Mouse (Mus musculus): ENCODE measurements around the gene Tkt. TPM values are rescaled to one million over a fixed set of nuclear protein-coding genes. Genes with fewer than 3 reads are reported as not detected.
"Not testable (repeated sequence)": the region's sequence is repeated elsewhere in the genome, so short reads cannot be mapped to it uniquely, and the experiment has no call there.

Gene Tkt
- total RNA-seq (2021) = 10 to 100 TPM; 32.9 to 50.2 TPM

DNA sequence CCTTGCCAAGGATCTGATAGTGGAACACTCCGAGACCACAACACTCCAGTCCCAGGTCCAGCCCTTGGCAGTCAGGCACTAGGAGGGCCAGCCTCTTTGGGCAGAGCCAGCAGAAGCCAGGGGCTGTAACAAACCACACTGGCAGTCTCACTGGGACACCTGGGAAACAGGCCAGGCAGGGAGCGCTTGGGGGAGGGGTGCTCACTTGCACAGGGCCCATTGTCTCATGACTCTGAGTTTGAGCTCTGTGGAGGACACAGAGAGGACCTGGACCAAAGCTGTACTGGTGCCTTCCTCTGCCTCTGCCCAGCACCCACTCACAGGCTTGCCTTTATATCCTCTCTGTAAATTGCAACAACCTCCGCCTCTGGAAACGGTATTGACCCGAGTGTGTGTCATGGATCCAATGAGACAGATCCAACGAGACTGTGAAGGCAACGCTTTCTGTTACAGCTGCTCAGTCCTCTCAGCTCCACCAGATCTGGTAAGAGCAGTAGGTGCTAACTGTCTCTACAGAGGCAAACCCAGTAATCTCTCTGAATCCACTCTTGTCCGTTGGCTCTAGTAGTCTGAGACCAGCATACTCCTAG lies at the start of gene Tkt:
Gene Tkt, plus strand, starts transcription at position 229 of the 590 bp plus-strand sequence.
- intact Hi-C loops (cut with DNase I) = no loop called here
- peak; percentile 73 to 79 for DNase-seq

DNA sequence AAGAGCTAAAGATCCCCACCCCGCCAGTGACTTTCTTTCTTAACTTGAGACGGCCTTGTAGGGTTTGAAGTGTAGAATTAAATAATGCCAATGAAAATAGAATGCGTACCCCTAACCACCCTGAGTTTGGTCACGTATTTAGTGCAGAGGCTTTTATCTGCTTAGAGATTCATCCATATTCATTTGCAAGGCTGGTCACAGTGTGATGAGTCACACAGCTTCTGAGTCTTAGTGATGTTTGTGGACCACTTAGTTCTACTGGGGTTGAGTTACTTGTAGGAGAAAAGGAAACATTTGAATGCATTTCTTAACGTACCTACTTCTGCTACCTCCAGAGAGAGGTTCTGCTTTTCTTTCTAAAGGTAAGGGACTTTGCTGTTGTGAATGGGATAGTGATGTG lies 43.2 kb upstream of the Tkt start:
- intact Hi-C loops (cut with DNase I) = no loop called here
- DNase-seq = no peak

DNA sequence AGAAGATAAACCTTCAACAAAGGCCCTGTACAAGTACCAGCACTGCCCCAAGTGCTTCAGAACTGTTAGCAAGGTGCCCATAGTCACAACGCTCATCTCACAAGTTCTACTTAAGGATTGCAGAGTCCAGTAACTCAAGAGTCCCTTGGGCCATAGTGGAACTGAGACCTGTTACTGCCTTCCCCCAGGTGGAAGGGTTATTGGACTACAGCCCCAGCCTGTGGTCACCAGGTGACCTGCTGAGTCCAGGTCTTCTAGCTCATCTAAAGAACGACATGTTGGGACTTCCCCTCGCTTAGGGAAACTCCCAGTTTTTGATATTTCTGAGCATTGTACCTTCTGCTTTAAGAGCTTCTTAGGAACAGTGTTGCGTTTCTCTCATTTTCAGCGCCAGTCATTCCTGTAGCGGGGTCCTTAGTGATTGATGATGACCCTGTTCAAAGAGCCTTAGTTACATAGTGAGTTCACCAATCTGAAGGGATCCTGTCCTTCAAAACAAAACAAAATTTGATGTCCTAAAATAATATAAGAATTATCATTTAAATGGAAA lies 37.9 kb upstream of the Tkt start:
- intact Hi-C loops (cut with DNase I) = no loop called here

DNA sequence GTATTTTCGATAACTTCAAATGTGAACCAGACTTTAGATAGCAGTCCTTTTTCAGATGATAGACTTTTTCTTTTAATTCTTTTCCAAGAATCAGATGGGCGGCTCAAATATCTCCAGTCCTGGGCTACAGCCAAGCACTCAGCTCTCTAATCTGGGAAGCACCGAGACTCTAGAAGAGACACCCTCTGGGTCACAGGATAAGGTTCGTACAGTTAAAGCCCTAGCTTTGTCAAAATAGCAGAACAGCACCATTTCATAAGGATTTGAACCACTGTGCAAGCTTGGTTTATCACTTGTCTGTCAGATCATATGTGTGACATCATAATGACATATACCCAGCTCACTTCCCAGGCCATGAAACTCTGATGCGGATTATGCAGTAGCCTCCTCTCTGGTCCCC lies 35.3 kb upstream of the Tkt start:
- intact Hi-C loops (cut with DNase I) = no loop called here
- no peak for DNase-seq

More for the DNA sequence above, 37.9 kb upstream of the Tkt start:
- DNase-seq = no peak

DNA sequence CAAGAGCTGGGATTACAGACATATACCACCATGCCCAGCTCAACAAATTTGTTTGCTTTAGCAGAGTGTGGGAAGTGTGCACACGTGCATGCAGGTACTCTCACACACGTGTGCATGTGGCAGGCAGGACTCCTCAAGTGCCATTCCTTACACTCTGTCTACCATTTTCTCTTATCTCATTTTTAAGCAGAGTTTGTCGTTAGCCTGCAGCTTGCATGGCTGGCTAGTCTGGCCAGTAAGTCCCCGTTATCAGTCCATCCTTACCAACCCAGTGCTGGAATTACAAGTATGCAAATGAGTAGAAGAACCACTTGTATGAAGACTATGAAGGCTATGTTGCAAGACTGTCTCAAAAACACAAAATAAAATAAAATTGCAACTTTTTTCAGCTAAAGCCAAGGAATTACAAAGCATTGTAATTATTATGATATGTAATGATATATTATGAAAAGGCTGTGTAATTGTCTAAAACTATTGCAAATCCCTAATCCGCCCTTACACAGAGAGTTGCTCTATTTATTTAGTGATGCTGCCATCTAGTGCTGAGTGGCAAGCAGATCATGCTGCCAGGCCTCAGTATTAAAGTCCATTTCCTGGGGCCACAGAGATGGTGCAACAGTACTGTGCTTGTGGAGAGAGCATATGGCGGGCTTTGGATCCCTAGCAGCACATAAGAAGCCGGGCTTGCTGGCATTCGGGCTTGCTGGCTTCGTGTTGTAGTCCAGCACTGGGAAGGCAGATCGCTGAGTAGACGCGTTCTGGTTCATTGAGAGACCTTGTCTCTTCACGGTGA lies 32.0 kb upstream of the Tkt start:
- no peak for DNase-seq
- intact Hi-C loops (cut with DNase I) = loop anchor here (2.0 kb wide), 1 partner anchor 379 kb away; no protein-coding TSS in a partner anchor

DNA sequence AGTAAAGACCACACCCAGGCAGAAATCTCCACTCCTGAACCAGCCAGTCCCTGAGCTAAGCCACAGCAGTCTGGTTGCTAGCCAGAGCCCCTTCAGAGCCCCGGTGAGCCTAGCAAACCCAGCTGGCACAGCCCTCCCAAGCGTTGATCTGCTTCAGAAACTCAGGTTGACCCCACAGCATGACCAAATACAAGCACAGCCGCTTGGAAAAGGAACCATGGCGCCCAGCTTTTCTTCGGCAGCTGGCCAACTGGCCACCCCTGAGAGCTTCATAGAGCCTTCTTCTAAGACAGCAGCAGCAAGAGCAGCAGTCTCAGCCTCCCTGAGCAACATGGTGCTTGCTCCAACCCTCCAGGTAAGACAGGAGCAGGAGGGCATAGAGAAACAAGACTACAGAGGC lies 28.8 kb upstream of the Tkt start:
- no peak for DNase-seq
- intact Hi-C loops (cut with DNase I) = no loop called here

DNA sequence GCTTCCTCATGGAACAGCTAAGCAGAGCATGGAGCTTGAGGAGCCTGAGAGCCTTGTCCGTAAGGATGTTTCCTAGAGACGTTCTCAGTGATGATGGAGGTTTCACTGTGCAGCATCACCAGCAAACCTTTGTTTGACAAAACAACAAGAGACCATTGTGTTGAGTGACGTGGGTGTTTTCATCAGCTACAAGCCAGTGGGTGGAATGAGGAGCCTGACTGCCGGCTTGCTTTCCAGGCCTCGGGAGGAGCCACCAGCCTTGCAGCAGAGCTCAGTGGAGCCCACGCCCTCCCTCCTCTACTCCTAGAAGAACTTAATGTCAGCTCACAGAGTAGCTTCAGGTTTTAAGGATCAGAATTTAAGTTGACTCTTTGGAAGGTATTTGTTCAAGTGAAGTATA lies 24.8 kb upstream of the Tkt start:
- intact Hi-C loops (cut with DNase I) = loop anchor here (5.0 kb wide), 1 partner anchor 49 kb away; no protein-coding TSS in a partner anchor
- DNase-seq = no peak

DNA sequence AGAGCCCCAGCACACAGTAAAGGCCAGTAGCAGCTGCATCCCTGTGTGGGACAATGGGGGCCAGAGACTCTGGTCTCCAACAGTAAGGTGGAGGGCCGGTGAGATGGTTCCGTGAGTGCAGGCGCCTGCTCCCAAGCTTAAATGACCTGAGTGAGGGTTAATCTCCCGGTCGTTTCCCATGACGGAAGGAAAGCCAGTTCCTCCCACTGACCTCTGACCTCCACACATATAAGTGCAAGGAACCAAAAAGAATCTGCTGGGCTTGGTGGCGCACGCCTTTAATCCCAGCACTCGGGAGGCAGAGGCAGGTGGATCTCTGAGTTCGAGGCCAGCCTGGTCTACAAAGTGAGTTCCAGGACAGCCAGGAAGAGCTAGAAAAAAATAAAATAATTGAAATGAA lies 19.8 kb upstream of the Tkt start:
- intact Hi-C loops (cut with DNase I) = no loop called here
- DNase-seq = no peak

DNA sequence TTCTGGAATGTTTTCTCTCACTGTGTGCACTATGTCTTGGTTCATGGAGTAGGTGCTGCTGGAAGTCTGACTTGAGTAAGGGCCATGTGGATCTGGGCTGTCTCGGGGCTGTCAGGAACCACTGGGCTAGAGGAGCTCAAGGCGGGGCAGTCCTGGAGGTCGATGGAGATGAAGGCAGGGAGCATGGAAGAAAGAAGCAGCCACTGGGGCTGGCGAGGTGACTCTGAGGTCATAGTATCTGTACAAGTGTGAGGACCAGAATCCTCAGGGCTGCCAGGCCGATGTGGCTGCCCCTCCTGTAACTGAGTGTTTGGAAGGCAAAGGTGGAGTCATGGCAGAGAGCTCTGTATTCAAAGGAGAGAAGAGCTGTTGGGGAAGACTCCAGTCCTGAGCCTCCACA lies 19.2 kb upstream of the Tkt start:
- intact Hi-C loops (cut with DNase I) = no loop called here

DNA sequence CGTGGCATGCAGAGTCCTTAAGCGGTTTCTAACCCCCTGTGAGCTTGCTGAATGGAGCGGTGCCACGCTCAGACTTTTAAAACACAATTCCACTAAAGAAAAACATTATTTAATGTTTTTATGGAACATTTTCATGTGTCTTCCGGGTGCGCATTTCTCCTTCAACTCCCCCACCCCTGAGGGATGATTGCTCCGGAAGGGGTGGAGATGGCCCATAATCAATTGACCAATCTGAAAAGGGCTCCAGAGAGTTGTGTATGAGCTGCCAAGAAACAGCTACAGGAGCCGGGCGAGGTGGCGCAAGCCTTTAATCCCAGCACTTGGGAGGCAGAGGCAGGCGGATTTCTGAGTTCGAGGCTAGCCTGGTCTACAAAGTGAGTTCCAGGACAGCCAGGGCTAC lies 18.7 kb upstream of the Tkt start:
- intact Hi-C loops (cut with DNase I) = no loop called here
- no peak for DNase-seq

More for the DNA sequence above, 19.2 kb upstream of the Tkt start:
- no peak for DNase-seq

DNA sequence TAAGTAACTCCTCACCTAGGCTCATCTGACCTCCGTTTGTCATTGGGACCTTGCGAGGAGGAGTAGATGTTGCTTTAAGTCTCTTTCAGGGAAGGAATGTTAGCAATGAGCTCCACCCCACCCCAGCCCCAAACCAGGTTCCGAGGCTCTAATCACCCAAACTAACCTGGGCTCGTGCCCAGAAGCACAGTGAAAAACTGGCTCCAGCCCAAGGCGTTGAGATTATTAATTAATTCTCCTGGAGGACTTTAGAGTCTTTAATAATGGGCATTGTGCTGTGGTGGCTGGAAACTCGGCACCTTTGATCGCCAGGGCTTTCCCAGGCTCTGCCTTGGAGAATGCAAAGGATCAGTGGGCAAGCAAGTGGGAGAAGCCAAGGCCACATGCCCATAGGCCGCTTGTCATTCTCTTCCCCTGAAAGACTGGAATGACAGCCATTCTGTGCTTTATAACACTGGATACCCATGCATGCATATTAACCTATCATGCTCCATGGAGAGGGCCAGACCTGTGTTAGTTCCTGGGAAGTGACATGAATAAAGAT lies 17.4 kb upstream of the Tkt start:
- DNase-seq = no peak
- intact Hi-C loops (cut with DNase I) = no loop called here

DNA sequence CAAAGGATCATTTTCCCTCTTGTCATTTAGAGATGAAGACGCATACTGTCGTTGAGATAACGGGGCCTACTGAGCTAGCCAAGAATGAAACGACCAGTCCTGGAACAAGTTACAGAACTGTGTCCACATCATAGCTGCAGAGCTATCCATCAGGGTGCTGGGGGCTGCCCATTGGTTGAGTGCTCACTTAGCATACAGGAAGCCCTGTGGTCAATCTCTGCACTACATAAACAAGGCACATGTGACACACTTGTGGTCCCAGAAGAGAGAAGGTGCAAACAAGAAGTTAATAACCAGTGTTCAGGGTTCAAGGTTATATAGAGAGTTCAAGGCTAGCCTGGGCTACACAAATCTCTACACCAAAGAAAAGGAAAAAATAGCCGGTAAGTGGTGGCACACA lies 16.7 kb upstream of the Tkt start:
- no peak for DNase-seq
- intact Hi-C loops (cut with DNase I) = no loop called here

DNA sequence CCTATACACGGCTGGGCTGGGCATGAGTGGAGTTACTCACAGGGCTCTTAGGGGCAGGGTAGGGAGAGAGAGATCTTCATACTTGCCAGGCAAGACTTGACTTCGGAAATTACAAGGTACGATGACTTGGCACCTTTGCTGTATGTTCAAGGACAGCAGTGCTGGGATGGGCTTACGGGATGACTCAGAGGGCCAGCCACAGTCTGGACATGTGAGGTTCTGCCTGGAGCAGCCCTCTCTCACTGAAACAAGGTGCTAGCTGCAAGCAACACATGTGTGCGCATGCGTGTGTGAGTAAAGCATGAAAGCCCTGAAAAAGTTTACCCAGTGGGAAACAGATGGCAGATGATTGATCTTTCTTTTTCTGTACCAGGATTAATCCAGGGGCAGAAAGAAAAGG lies 16.3 kb upstream of the Tkt start:
- no peak for DNase-seq
- intact Hi-C loops (cut with DNase I) = no loop called here

DNA sequence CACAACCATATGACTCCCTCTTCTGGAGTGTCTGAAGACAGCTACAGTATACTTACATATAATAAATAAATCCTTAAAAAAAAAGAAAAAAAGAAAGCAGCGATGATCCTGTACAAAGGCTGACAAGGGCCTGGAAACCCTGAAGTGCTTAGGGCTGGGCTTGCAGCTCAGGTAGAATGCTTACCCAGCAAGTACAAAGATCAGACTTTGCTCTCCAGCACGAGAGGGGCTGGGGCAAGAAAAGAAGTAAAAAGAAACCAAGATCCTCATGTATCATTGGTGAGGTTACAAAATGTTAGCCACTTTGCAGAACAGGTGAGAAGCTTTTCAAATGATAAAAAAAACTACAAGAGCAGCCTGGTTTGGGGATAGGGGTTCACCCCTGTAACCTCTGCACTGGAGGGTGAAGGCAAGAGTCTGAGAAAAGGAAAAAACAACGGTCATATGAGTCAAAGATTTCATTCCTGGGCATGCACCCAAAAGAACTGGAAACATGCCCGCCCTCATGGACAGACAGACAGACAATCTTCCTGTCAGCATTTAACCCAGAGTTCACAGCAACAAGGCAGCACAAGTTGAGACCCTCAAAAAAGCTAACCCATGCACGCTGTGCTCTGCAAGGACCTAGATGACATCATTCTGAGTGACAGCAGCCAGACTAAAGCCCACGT lies 14.2 kb upstream of the Tkt start:
- no peak for DNase-seq
- intact Hi-C loops (cut with DNase I) = no loop called here

DNA sequence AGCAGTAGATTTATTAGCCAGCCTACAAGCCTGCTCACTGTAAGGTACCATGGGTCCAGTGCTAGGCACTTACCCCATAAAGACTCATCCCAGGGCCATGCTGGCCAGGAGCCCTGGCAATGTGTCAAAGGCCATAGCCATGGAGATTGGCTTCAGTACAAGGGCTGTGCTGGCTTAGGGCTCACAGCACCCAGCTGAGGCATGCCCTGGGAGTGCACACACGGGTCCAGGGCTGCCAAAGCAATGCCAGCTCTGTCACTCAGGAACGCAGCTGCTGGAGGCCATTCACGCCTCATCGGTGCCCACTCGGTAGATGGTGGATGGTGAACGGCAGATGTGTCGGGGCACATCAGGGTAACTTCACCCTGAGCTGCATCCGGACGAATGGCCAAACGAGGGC lies 6.6 kb upstream of the Tkt start:
- intact Hi-C loops (cut with DNase I) = no loop called here
- peak; percentile 66 to 68 for DNase-seq

DNA sequence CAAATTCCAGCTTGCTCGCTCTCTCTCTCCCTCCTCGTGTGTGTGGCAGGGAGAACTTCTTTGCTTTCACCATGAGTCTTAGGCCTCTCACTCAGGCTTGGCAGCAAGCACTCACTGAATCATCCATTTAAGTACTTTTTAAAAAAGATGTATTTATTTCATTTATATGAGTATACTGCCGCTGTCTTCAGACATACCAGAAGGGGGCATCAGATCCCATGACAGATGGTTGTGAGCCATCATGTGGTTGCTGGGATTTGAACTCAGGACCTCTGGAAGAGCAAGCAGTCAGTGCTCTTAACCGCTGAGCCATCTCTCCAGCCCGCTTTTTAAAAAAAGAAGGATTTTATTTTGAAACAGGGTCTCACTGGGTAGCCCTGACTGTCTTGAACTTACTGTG lies 4.8 kb upstream of the Tkt start:
- intact Hi-C loops (cut with DNase I); DNase-seq: not testable (repeated sequence)

DNA sequence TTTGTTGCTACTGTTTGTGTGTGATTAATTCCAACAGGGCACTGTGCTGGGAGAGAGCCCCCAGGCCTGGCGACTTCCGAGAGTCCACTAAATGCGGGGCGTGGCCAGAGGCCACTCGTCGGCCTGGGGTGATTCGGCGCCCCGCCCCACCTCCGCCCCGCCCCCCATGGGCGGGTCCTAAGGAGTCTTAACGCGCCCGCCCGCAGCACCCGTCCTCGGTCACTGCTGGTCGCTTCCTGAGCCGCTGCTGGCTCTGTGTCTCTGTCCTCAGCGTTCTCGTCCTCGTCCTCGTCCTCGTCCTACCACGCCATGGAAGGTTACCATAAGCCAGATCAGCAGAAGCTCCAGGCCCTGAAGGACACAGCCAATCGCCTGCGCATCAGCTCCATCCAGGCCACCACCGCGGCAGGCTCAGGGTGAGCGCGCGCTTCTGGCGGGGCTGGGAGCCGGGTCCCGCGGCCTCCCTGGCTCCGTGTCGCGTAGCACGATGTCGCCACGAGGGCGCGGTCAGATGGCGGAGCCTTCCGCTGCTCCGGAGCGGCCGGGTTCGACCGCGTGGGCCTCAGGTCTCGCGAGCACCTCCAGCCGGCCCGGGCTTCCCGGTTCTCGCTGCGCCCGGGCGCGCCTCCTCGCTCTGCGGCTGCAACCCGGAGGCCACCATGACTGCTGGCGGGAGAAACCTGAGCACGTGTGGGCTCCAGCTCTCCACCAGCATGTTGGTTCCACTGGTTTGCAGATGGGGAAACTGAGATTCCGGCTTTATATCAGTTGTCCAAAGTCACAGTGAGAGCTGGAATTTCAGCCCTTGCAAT lies 1.0 kb downstream of the Tkt start:
- peak; percentile 94 to 95 for DNase-seq
- intact Hi-C loops (cut with DNase I) = no loop called here

DNA sequence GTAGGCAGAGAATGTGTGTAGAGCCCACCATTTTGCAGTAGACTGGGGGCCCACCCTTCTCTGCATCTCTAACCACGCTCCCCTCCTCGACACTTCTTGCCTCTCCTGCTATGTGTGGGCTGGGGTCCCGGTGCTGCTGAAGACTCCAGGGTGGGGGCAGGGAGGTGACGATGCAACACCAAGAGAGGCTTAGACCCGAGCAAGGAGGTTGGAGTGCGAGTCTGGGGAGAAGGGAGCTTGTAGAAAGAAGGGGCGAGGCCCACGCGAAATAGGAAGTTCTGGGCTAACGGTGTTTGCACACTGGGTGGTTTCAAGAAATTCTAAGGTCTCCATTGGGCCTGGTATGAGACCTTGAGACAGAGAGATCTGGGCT lies 1.6 kb downstream of the Tkt start:
- DNase-seq = peak in 1 of 2 experiments; percentile 31
- intact Hi-C loops (cut with DNase I) = loop anchor here (2.0 kb wide), 1 partner anchor 15 kb away; no protein-coding TSS in a partner anchor

DNA sequence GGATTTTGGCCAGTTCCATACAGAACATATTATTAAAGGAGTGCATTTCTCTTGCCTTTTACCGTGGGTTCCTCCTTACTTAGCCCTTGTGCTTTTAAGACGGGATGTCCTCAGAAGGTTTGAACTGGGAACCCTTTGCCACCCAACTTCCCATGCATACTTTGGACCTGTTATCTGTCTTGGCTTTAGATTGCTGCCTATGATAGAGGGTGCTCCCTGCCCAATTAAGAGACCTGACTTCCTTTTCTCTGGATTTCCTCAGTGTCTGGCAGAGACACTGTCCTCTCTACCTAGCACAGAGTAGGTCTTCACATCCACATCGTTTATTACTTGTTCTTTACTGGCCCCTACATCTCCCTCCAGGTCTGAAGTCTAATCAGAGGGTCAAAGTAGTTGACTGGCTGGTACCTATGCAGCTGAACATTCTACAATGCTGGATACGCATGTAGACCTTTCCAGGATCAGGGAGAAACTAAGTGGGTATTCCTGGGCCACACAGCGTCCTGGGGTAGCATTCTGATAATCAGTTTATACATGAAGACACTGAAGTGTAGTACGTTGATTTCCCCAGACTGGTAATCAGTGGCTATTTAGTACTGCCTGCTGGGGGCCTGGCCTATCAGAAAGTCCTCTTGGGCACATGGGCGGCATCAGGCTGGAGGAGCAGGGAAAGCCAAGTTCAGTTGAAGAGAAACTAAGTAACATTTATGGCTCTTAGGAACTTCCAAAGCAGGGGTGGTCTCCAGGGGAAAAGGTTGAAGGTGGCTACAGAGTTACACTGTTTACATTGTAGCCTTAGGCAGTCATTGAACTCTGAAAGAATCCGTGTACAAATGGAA lies 2.3 kb downstream of the Tkt start:
- intact Hi-C loops (cut with DNase I) = loop anchor here (2.0 kb wide), 1 partner anchor 14 kb away; no protein-coding TSS in a partner anchor
- no peak for DNase-seq
